ENCODE assay signal across 8 mouse cellular contexts in the genomic region with DNA sequence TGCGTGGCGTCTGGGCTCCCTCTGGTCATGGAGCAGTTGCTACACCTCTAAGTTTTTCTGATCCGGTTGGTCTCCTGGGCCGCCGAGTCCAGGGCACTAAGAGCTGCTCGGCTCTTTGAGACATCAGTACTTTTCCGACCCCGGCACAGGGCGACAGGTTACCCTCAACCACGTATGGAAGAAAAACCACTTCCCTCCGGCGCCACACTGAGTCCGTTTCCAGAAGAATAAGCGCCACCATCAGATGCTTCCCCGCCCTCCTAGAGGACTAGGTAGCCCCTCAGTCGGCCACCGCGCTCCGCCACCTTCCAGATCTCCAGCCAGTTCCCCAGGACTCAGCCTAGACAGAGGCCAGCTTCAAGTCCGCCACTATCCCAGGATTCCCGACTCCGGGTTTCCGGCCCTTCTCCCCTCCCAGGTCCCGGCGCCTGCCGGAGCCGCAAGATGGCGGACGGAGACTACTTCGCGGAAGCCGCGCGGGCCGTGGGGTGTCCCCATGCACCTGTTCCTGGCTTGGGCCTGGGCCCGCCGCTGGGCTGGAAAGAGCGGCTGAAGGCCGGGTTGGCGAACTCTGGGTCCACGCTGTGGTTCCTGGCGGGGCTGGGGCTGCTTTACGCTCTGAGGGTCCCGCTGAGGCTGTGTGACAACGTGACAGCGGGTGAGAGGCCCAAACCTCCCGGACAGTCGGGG. TPM values are rescaled to one million over a fixed set of nuclear protein-coding genes. Genes with fewer than 3 reads are reported as not detected.
A peak's percentile ranks its signal among the peaks of the same experiment; 100 is the strongest.
DNase-seq lines count a peak whose midpoint lies in the region; ATAC-seq and TF ChIP-seq lines count a peak whose summit lies in the region.

No protein-coding gene starts in this region.

- H3K4me1 ChIP-seq in erythroblast, embryonic 14.5 days (ENCODE audit: control insufficient read depth) = peaks cover 44% of the 10 kb centered on the region
- peaks cover 29% of the 10 kb centered on the region for H3K4me1 ChIP-seq in heart, embryonic 12.5 days (replicated peaks)
- peaks cover 6% of the 10 kb centered on the region; the same call in 1 of the 2 replicates for H3K4me1 ChIP-seq in kidney, postnatal 0 days (replicated peaks; ENCODE audit: insufficient read depth, low read length)
- peaks cover 22% of the 10 kb centered on the region for H3K4me1 ChIP-seq in liver, embryonic 11.5 days (replicated peaks; ENCODE audit: control insufficient read depth, insufficient read depth, low read length)
- 0 out of 2 replicates have a peak, but pooled peaks cover 13% of the 10 kb centered on the region for H3K4me1 ChIP-seq in stomach, embryonic 14.5 days (ENCODE audit: control insufficient read depth, insufficient read depth, low read length)

- peaks cover 10% of the 10 kb centered on the region for H3K36me3 ChIP-seq in C2C12 (ENCODE audit: control insufficient read depth, insufficient read depth)
- peaks cover 34% of the 10 kb centered on the region for H3K36me3 ChIP-seq in erythroblast, embryonic 14.5 days (ENCODE audit: control insufficient read depth)
- peaks cover 9% of the 10 kb centered on the region for H3K36me3 ChIP-seq in heart, embryonic 12.5 days
- no peaks in the 10 kb centered on the region for H3K36me3 ChIP-seq in kidney, postnatal 0 days (ENCODE audit: insufficient read depth, low read length)
- no peaks in the 10 kb centered on the region for H3K36me3 ChIP-seq in liver, embryonic 11.5 days (ENCODE audit: control insufficient read depth, insufficient read depth, low read length)
- H3K36me3 ChIP-seq in stomach, embryonic 14.5 days (ENCODE audit: control insufficient read depth, insufficient read depth, low read length) = peaks cover 3% of the 10 kb centered on the region

- H3K9ac ChIP-seq in heart, embryonic 12.5 days = peak overlapping the region; percentile 99
- H3K9ac ChIP-seq in kidney, postnatal 0 days (ENCODE audit: low read depth, low read length) = peak overlapping the region; percentile 93
- peak overlapping the region; percentile 96 for H3K9ac ChIP-seq in liver, embryonic 11.5 days (ENCODE audit: low read depth, low read length)
- peak overlapping the region; percentile 88 for H3K9ac ChIP-seq in stomach, embryonic 14.5 days (replicated peaks; ENCODE audit: low read depth, low read length)

- H3K9me3 ChIP-seq in erythroblast, embryonic 14.5 days (ENCODE audit: control insufficient read depth, low read length) = no peaks in the 10 kb centered on the region
- H3K9me3 ChIP-seq in heart, embryonic 12.5 days (replicated peaks) = no peaks in the 10 kb centered on the region
- no peaks in the 10 kb centered on the region for H3K9me3 ChIP-seq in kidney, postnatal 0 days (replicated peaks; ENCODE audit: low read length)
- no peaks in the 10 kb centered on the region for H3K9me3 ChIP-seq in liver, embryonic 11.5 days (ENCODE audit: control insufficient read depth, low read length)
- H3K9me3 ChIP-seq in stomach, embryonic 14.5 days (ENCODE audit: control insufficient read depth, low read depth, low read length) = no peaks in the 10 kb centered on the region

- peak overlapping the region; percentile 99 for H3ac ChIP-seq in C2C12 (ENCODE audit: control insufficient read depth, insufficient read length, low read depth)

- peaks cover 59% of the 10 kb centered on the region for H3K79me3 ChIP-seq in C2C12 (ENCODE audit: low read depth)

- ATAC-seq in heart, embryonic 12.5 days (ENCODE audit: insufficient number of reproducible peaks, low FRiP score) = peak; percentile 86
- peak; percentile 88 for ATAC-seq in kidney, postnatal 0 days (replicated peaks; ENCODE audit: low FRiP score, low read depth)
- ATAC-seq in liver, embryonic 11.5 days (replicated peaks; ENCODE audit: low FRiP score) = peak; percentile 69
- peak; percentile 90 for ATAC-seq in stomach, embryonic 14.5 days (ENCODE audit: insufficient number of reproducible peaks, insufficient read depth, low FRiP score, low read depth)

- peak overlapping the region; percentile 91 for H3K4me3 ChIP-seq in C2C12 (ENCODE audit: insufficient read depth, poor library complexity, severe bottlenecking)
- peak overlapping the region; percentile 89 for H3K4me3 ChIP-seq in erythroblast, embryonic 14.5 days (replicated peaks)
- peak overlapping the region; percentile 100 for H3K4me3 ChIP-seq in heart, embryonic 12.5 days
- peak overlapping the region; percentile 70 for H3K4me3 ChIP-seq in kidney, postnatal 0 days (replicated peaks; ENCODE audit: low read depth, low read length)
- peak overlapping the region; percentile 96 for H3K4me3 ChIP-seq in liver, embryonic 11.5 days (ENCODE audit: low read depth, low read length)
- H3K4me3 ChIP-seq in stomach, embryonic 14.5 days (ENCODE audit: low read depth, low read length) = peak overlapping the region; percentile 93

- TF ChIP-seq POLR2A in brain, embryonic 14.5 days (IDR thresholded peaks at IDR 0.05; ENCODE audit: borderline replicate concordance, extremely low read depth, insufficient read depth, insufficient read length, poor library complexity, severe bottlenecking) = peak; percentile 82; the same call in 1 of the 2 replicates

- peak overlapping the region; percentile 85 for H3K4me2 ChIP-seq in heart, embryonic 12.5 days
- peak overlapping the region; percentile 71 for H3K4me2 ChIP-seq in kidney, postnatal 0 days (ENCODE audit: low read length)
- H3K4me2 ChIP-seq in liver, embryonic 11.5 days = peak overlapping the region; percentile 60
- H3K4me2 ChIP-seq in stomach, embryonic 14.5 days (replicated peaks; ENCODE audit: low read depth, low read length) = peak overlapping the region; percentile 68

- no peaks in the 10 kb centered on the region for H3K27me3 ChIP-seq in C2C12 (ENCODE audit: control insufficient read depth, insufficient read depth, insufficient read length)
- H3K27me3 ChIP-seq in erythroblast, embryonic 14.5 days (ENCODE audit: control insufficient read depth) = no peaks in the 10 kb centered on the region
- no peaks in the 10 kb centered on the region for H3K27me3 ChIP-seq in heart, embryonic 12.5 days (replicated peaks)
- no peaks in the 10 kb centered on the region for H3K27me3 ChIP-seq in kidney, postnatal 0 days (ENCODE audit: insufficient read depth, low read length)
- no peaks in the 10 kb centered on the region for H3K27me3 ChIP-seq in liver, embryonic 11.5 days (replicated peaks; ENCODE audit: control insufficient read depth, insufficient read depth, low read length)
- no peaks in the 10 kb centered on the region for H3K27me3 ChIP-seq in stomach, embryonic 14.5 days (ENCODE audit: control insufficient read depth, insufficient read depth, low read length)

- DNase-seq in brain, embryonic 14.5 days (ENCODE audit: low read depth) = peak; percentile 96
- peak; percentile 94 for DNase-seq in kidney, postnatal 0 days (ENCODE audit: low spot score)
- DNase-seq in liver, embryonic 11.5 days (ENCODE audit: low spot score) = peak; percentile 83
- peak; percentile 86 for DNase-seq in naive thymus-derived CD4-positive, alpha-beta T cell, adult 2 months (ENCODE audit: low read depth)

- WGBS in heart, embryonic 12.5 days = under 1% methylated on average over 48 of the region's 48 CpGs
- WGBS in kidney, postnatal 0 days = under 1% methylated on average over 48 of the region's 48 CpGs
- under 1% methylated on average over 48 of the region's 48 CpGs for WGBS in liver, embryonic 11.5 days
- WGBS in stomach, embryonic 14.5 days = under 1% methylated on average over 48 of the region's 48 CpGs

- peak overlapping the region; percentile 99 for H3K27ac ChIP-seq in heart, embryonic 12.5 days (ENCODE audit: poor library complexity, severe bottlenecking)
- peak overlapping the region; percentile 99 for H3K27ac ChIP-seq in kidney, postnatal 0 days
- peak overlapping the region; percentile 97 for H3K27ac ChIP-seq in liver, embryonic 11.5 days (ENCODE audit: low read depth, low read length)
- peak overlapping the region; percentile 97 for H3K27ac ChIP-seq in stomach, embryonic 14.5 days (ENCODE audit: low read length)

- no peak for TF ChIP-seq CTCF in C2C12 (IDR thresholded peaks at IDR 0.05; ENCODE audit: control insufficient read depth, insufficient read depth, insufficient read length)
- no peak for TF ChIP-seq CTCF in brain, embryonic 14.5 days (IDR thresholded peaks at IDR 0.05; ENCODE audit: borderline replicate concordance, extremely low read depth, insufficient read depth, insufficient read length)
- peak; percentile 23; the same call in 1 of the 2 replicates for TF ChIP-seq CTCF in kidney, postnatal 0 days (IDR thresholded peaks at IDR 0.05; ENCODE audit: low read depth)

- H3K79me2 ChIP-seq in C2C12 (ENCODE audit: control insufficient read depth, insufficient read depth) = peaks cover 76% of the 10 kb centered on the region

TF ChIP-seq in C2C12, 6 proteins besides CTCF, POLR2A, EP300 and RAD21 (continues in another document):
- TF ChIP-seq MYOD1 (IDR thresholded peaks at IDR 0.05; ENCODE audit: control insufficient read depth, insufficient read length, low read depth) = peak; percentile 37

RNA-seq across cellular contexts. Expression of a gene that starts 0.5 kb away (rescaled TPM):
- 27.9 TPM for polyA plus RNA-seq in C2C12 (2012; fragmentation: generic; extraction: Trizol)
- polyA plus RNA-seq in brain, embryonic 14.5 days (2012; rRNA removed) = 55.6 and 77.9 TPM in 2 replicates
- polyA plus RNA-seq in erythroblast, embryonic 14.5 days (2012) = 0.49 and 0.54 TPM in 2 replicates
- 187 and 188 TPM in 2 replicates for polyA plus RNA-seq in heart, embryonic 12.5 days (2016; fragmentation: Nextera tagmentation; extraction: Ambion mirVana)
- polyA plus RNA-seq in kidney, postnatal 0 days (2015; fragmentation: Nextera tagmentation; extraction: Ambion mirVana) = 119 and 131 TPM in 2 replicates
- 169 and 209 TPM in 2 replicates for polyA plus RNA-seq in liver, embryonic 11.5 days (2014; fragmentation: Nextera tagmentation; extraction: Ambion mirVana)
- polyA plus RNA-seq in stomach, embryonic 14.5 days (2014; fragmentation: Nextera tagmentation; extraction: Ambion mirVana) = 196 and 202 TPM in 2 replicates

RNA-seq across cellular contexts. Expression of a gene that starts 1.0 kb away (rescaled TPM):
- polyA plus RNA-seq in C2C12 (2012; fragmentation: generic; extraction: Trizol) = 9.8 TPM
- polyA plus RNA-seq in brain, embryonic 14.5 days (2012; rRNA removed) = 13.9 and 14.6 TPM in 2 replicates
- polyA plus RNA-seq in erythroblast, embryonic 14.5 days (2012) = 0.43 and 0.44 TPM in 2 replicates
- polyA plus RNA-seq in heart, embryonic 12.5 days (2016; fragmentation: Nextera tagmentation; extraction: Ambion mirVana) = 26.0 and 30.9 TPM in 2 replicates
- polyA plus RNA-seq in kidney, postnatal 0 days (2015; fragmentation: Nextera tagmentation; extraction: Ambion mirVana) = 30.9 and 34.2 TPM in 2 replicates
- 22.5 and 25.6 TPM in 2 replicates for polyA plus RNA-seq in liver, embryonic 11.5 days (2014; fragmentation: Nextera tagmentation; extraction: Ambion mirVana)
- 34.5 and 50.6 TPM in 2 replicates for polyA plus RNA-seq in stomach, embryonic 14.5 days (2014; fragmentation: Nextera tagmentation; extraction: Ambion mirVana)

RNA-seq across cellular contexts. Expression of a gene that starts 46.4 kb away (rescaled TPM):
- polyA plus RNA-seq in C2C12 (2012; fragmentation: generic; extraction: Trizol) = 9.3 TPM
- 6.0 and 8.6 TPM in 2 replicates for polyA plus RNA-seq in brain, embryonic 14.5 days (2012; rRNA removed)
- 0.85 and 1.0 TPM in 2 replicates for polyA plus RNA-seq in erythroblast, embryonic 14.5 days (2012)
- polyA plus RNA-seq in heart, embryonic 12.5 days (2016; fragmentation: Nextera tagmentation; extraction: Ambion mirVana) = 43.4 and 45.0 TPM in 2 replicates
- polyA plus RNA-seq in kidney, postnatal 0 days (2015; fragmentation: Nextera tagmentation; extraction: Ambion mirVana) = 38.4 and 42.6 TPM in 2 replicates
- 36.0 and 37.7 TPM in 2 replicates for polyA plus RNA-seq in liver, embryonic 11.5 days (2014; fragmentation: Nextera tagmentation; extraction: Ambion mirVana)
- 68.6 and 74.7 TPM in 2 replicates for polyA plus RNA-seq in stomach, embryonic 14.5 days (2014; fragmentation: Nextera tagmentation; extraction: Ambion mirVana)

Comparison
In these comparisons a context has a peak if more than half of its experiments do, and no peak if none do; other contexts are left out.
1. Peak in every context shown above with its lines: DNase-seq, ATAC-seq, H3K4me3 ChIP-seq and H3K27ac ChIP-seq.
2. RNA of a gene that starts 0.5 kb away (polyA plus RNA-seq): 196 to 202 TPM in stomach, embryonic 14.5 days, 187 to 188 TPM in heart, embryonic 12.5 days, 169 to 209 TPM in liver, embryonic 11.5 days, 119 to 131 TPM in kidney, postnatal 0 days, 55.6 to 77.9 TPM in brain, embryonic 14.5 days and 27.9 TPM in C2C12 (single experiment); 0.49 to 0.54 TPM in erythroblast, embryonic 14.5 days; every median in the first group is over 10 times any median in the second.